Mouse (Mus musculus): Measurements from ENCODE around the gene Gls. TPM values are rescaled to one million over a fixed set of nuclear protein-coding genes. Genes with fewer than 3 reads are reported as not detected.

The Gls gene
- polyA plus RNA-seq, 1 experiment from 2014 or later: 34.8 TPM

DNA sequence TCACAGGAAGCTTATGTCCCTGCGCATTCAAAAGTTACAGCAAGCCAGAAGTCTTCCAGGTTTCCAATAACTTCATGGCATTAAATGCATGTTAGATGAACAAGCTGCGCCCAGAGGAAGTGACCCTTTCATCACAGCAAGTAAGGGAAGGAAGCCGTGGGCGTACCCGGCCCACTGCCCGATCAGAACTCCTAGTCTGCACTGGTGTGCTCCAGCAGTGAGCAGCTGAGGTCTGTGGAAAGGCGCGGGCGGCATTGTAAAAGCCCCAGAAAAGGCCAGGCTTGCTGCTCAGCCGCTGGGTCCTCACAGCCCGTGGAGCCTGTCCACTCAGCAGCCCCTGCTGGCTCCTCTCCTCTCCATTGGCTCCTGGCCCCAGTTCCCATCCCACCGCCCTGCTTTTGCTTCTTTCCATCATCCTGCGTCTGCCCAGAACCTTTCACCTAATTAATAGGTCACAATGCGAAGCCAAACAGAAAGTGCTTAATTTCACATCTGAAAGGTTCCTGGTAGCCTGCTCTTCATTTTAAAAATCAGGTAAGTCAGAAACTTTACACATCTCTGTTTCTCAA, 66.3 kb downstream of the Gls start:
- Histone ChIP-seq H3K4me2 (ENCODE audit: low read length) (no peak overlapping the region), H3K9ac (replicated peaks; ENCODE audit: low read depth, low read length) (no peak overlapping the region), H3K9me3 (ENCODE audit: control insufficient read depth, low read length) (no peaks in the 10 kb centered on the region), H3K36me3 (ENCODE audit: control insufficient read depth, insufficient read depth) (no peaks in the 10 kb centered on the region), H3K27ac (ENCODE audit: low read length) (no peak overlapping the region), H3K27me3 (replicated peaks; ENCODE audit: control insufficient read depth, insufficient read depth, low read length) (no peaks in the 10 kb centered on the region), H3K4me1 (replicated peaks; ENCODE audit: control insufficient read depth, insufficient read depth, low read length) (no peaks in the 10 kb centered on the region), H3K4me3 (replicated peaks; ENCODE audit: low read length) (no peak overlapping the region)
- 68% methylated on average over 14 of the region's 14 CpGs for WGBS
- ATAC-seq: no peak

DNA sequence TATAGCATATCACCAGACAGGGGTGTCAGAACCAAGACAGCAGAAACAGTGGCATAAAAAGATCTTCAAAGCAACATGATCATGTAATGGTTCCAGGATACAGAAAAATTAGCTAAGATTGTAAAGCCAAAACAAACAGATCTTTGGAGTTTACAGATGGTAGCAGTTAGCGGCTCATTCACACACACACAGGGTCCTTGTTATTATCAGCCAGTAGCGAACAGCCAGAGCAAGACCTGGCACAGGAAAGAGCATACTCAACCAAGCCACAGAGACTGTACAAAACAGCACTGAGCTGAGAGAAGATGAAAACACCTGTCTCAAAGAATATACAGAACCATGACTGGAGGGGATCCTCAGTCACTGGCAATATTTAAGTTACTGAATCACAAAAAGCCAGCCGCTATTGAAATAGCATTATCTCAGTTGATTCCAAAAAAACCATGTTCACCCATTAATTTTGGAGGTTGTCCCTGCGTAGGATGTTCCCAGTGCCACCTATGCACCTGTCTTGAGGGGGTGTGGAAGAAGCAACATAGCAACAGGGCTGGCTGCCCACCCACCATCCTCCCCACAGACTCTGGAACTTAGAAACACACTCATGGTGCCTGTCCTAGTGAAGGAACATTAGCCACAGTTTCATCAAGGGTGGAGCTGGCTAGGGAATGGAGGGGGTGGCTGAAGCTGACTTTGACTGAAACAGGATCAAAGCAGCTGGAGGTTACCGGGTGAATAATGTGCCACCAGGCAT, 69.2 kb downstream of the Gls start:
- Histone ChIP-seq H3K27ac (ENCODE audit: low read length) (no peak overlapping the region), H3K9ac (replicated peaks; ENCODE audit: low read depth, low read length) (no peak overlapping the region), H3K4me2 (ENCODE audit: low read length) (no peak overlapping the region), H3K9me3 (ENCODE audit: control insufficient read depth, low read length) (no peaks in the 10 kb centered on the region), H3K4me1 (replicated peaks; ENCODE audit: control insufficient read depth, insufficient read depth, low read length) (no peaks in the 10 kb centered on the region), H3K36me3 (ENCODE audit: control insufficient read depth, insufficient read depth) (no peaks in the 10 kb centered on the region), H3K27me3 (replicated peaks; ENCODE audit: control insufficient read depth, insufficient read depth, low read length) (no peaks in the 10 kb centered on the region), H3K4me3 (replicated peaks; ENCODE audit: low read length) (no peak overlapping the region)
- 86% methylated on average over 5 of the region's 5 CpGs for WGBS
- ATAC-seq: no peak

GRCm38 (mm10) chr1:52161151-52161550, 71.9 kb downstream of the Gls start:
- 89% methylated on average over 8 of the region's 8 CpGs for WGBS
- ATAC-seq: no peak

DNA sequence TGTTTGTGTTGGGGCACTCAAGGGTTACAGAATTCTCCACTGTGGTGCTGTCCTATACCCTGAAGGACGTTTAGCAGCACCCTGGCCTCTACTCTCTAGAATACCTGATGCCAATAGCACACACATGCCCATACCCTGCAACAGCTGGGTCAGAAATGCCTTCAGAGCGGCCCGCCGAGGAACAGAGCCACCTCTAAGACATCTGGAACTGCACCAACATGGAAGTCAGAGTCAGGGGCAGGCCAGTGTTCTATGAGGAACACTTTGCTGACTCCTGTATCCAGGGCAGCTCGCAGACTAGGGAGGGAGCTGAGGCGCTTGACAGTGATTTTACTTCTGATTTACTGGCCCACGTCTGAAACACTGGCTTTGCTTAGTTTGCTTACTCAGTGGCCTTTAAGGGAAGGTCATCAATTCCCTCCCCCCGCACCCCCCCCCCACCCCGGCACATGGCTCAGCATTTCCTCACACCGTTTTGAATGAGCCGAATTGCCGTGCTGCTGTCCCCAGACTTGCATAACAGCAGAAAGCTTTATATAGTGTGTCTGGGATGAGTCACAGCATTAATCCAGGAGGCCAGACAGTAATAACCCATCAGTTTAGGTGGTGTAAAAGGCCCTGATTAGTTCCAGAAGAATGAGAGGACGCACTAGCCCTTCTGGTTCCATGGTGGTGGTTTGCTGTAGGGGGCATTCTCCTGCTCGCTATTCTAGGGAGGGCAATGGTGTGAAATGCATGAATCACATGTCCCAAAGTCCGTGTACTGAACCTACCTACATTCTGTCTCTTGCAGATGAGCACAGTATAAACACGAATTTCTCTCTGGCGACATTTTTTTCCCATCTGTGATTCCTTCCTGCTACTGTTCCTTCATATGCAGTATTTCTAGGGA, 74.3 kb downstream of the Gls start:
- H3K27ac ChIP-seq (ENCODE audit: low read length): no peak overlapping the region
- H3K27me3 ChIP-seq (replicated peaks; ENCODE audit: control insufficient read depth, insufficient read depth, low read length): no peaks in the 10 kb centered on the region
- no peak overlapping the region for H3K9ac ChIP-seq (replicated peaks; ENCODE audit: low read depth, low read length)
- H3K4me3 ChIP-seq (replicated peaks; ENCODE audit: low read length): no peak overlapping the region
- ATAC-seq: no peak
- H3K4me2 ChIP-seq (ENCODE audit: low read length): no peak overlapping the region
- H3K36me3 ChIP-seq (ENCODE audit: control insufficient read depth, insufficient read depth): no peaks in the 10 kb centered on the region
- H3K4me1 ChIP-seq (replicated peaks; ENCODE audit: control insufficient read depth, insufficient read depth, low read length): no peaks in the 10 kb centered on the region
- 84% methylated on average over 17 of the region's 17 CpGs for WGBS
- H3K9me3 ChIP-seq (ENCODE audit: control insufficient read depth, low read length): no peaks in the 10 kb centered on the region

More at GRCm38 (mm10) chr1:52161151-52161550, 71.9 kb downstream of the Gls start:
- H3K4me3 ChIP-seq (replicated peaks; ENCODE audit: low read length): no peak overlapping the region
- no peaks in the 10 kb centered on the region for H3K9me3 ChIP-seq (ENCODE audit: control insufficient read depth, low read length)
- no peak overlapping the region for H3K9ac ChIP-seq (replicated peaks; ENCODE audit: low read depth, low read length)
- H3K4me1 ChIP-seq (replicated peaks; ENCODE audit: control insufficient read depth, insufficient read depth, low read length): no peaks in the 10 kb centered on the region
- H3K27ac ChIP-seq (ENCODE audit: low read length): no peak overlapping the region
- no peak overlapping the region for H3K4me2 ChIP-seq (ENCODE audit: low read length)
- H3K27me3 ChIP-seq (replicated peaks; ENCODE audit: control insufficient read depth, insufficient read depth, low read length): no peaks in the 10 kb centered on the region
- H3K36me3 ChIP-seq (ENCODE audit: control insufficient read depth, insufficient read depth): no peaks in the 10 kb centered on the region

- Histone ChIP-seq H3K9ac (replicated peaks; ENCODE audit: low read depth, low read length) (no peak overlapping the region), H3K9me3 (ENCODE audit: control insufficient read depth, low read length) (no peaks in the 10 kb centered on the region), H3K4me1 (replicated peaks; ENCODE audit: control insufficient read depth, insufficient read depth, low read length) (no peaks in the 10 kb centered on the region), H3K27me3 (replicated peaks; ENCODE audit: control insufficient read depth, insufficient read depth, low read length) (no peaks in the 10 kb centered on the region), H3K36me3 (ENCODE audit: control insufficient read depth, insufficient read depth) (no peaks in the 10 kb centered on the region), H3K4me3 (replicated peaks; ENCODE audit: low read length) (no peak overlapping the region), H3K27ac (ENCODE audit: low read length) (no peak overlapping the region), H3K4me2 (ENCODE audit: low read length) (no peak overlapping the region)
- WGBS: 98% methylated on average over 2 of the region's 2 CpGs
- no peak for ATAC-seq
Measured at GRCm38 (mm10) chr1:52158040-52158439, 75.0 kb downstream of the Gls start.

- Histone ChIP-seq H3K4me2 (ENCODE audit: low read length) (no peak overlapping the region), H3K27ac (ENCODE audit: low read length) (no peak overlapping the region)
- 90% methylated on average over 10 of the region's 10 CpGs for WGBS
Measured at GRCm38 (mm10) chr1:52156351-52156750, 76.7 kb downstream of the Gls start.

GRCm38 (mm10) chr1:52154890-52155289, 78.1 kb downstream of the Gls start:
- no peaks in the 10 kb centered on the region for H3K36me3 ChIP-seq (ENCODE audit: control insufficient read depth, insufficient read depth)
- H3K27ac ChIP-seq (ENCODE audit: low read length): no peak overlapping the region
- H3K4me1 ChIP-seq (replicated peaks; ENCODE audit: control insufficient read depth, insufficient read depth, low read length): peaks cover 7% of the 10 kb centered on the region
- WGBS: 93% methylated on average over 8 of the region's 8 CpGs
- no peak overlapping the region for H3K9ac ChIP-seq (replicated peaks; ENCODE audit: low read depth, low read length)
- H3K4me3 ChIP-seq (replicated peaks; ENCODE audit: low read length): no peak overlapping the region
- no peak for ATAC-seq
- H3K27me3 ChIP-seq (replicated peaks; ENCODE audit: control insufficient read depth, insufficient read depth, low read length): no peaks in the 10 kb centered on the region
- H3K9me3 ChIP-seq (ENCODE audit: control insufficient read depth, low read length): no peaks in the 10 kb centered on the region
- H3K4me2 ChIP-seq (ENCODE audit: low read length): no peak overlapping the region

More at GRCm38 (mm10) chr1:52156351-52156750, 76.7 kb downstream of the Gls start:
- no peaks in the 10 kb centered on the region for H3K36me3 ChIP-seq (ENCODE audit: control insufficient read depth, insufficient read depth)
- H3K4me3 ChIP-seq (replicated peaks; ENCODE audit: low read length): no peak overlapping the region
- ATAC-seq: no peak
- no peaks in the 10 kb centered on the region for H3K27me3 ChIP-seq (replicated peaks; ENCODE audit: control insufficient read depth, insufficient read depth, low read length)
- H3K9ac ChIP-seq (replicated peaks; ENCODE audit: low read depth, low read length): no peak overlapping the region
- no peaks in the 10 kb centered on the region for H3K9me3 ChIP-seq (ENCODE audit: control insufficient read depth, low read length)
- H3K4me1 ChIP-seq (replicated peaks; ENCODE audit: control insufficient read depth, insufficient read depth, low read length): no peaks in the 10 kb centered on the region

GRCm38 (mm10) chr1:52152936-52153335, 80.1 kb downstream of the Gls start:
- Histone ChIP-seq H3K4me1 (replicated peaks; ENCODE audit: control insufficient read depth, insufficient read depth, low read length) (peaks cover 7% of the 10 kb centered on the region), H3K9ac (replicated peaks; ENCODE audit: low read depth, low read length) (no peak overlapping the region), H3K4me3 (replicated peaks; ENCODE audit: low read length) (no peak overlapping the region), H3K27me3 (replicated peaks; ENCODE audit: control insufficient read depth, insufficient read depth, low read length) (no peaks in the 10 kb centered on the region), H3K27ac (ENCODE audit: low read length) (no peak overlapping the region), H3K4me2 (ENCODE audit: low read length) (no peak overlapping the region), H3K9me3 (ENCODE audit: control insufficient read depth, low read length) (no peaks in the 10 kb centered on the region), H3K36me3 (ENCODE audit: control insufficient read depth, insufficient read depth) (no peaks in the 10 kb centered on the region)
- no peak for ATAC-seq
- 35% methylated on average over 3 of the region's 3 CpGs for WGBS

GRCm38 (mm10) chr1:52152369-52152768, 80.7 kb downstream of the Gls start:
- Histone ChIP-seq H3K4me2 (ENCODE audit: low read length) (no peak overlapping the region), H3K36me3 (ENCODE audit: control insufficient read depth, insufficient read depth) (no peaks in the 10 kb centered on the region), H3K4me3 (replicated peaks; ENCODE audit: low read length) (no peak overlapping the region), H3K4me1 (replicated peaks; ENCODE audit: control insufficient read depth, insufficient read depth, low read length) (peaks cover 7% of the 10 kb centered on the region), H3K27ac (ENCODE audit: low read length) (no peak overlapping the region), H3K27me3 (replicated peaks; ENCODE audit: control insufficient read depth, insufficient read depth, low read length) (no peaks in the 10 kb centered on the region), H3K9ac (replicated peaks; ENCODE audit: low read depth, low read length) (no peak overlapping the region), H3K9me3 (ENCODE audit: control insufficient read depth, low read length) (no peaks in the 10 kb centered on the region)
- 68% methylated on average over 13 of the region's 13 CpGs for WGBS
- ATAC-seq: no peak
